Mouse (Mus musculus) thymus, postnatal 4 days (tissue): ENCODE data around the gene Ist1.

Experiments
- DNase-seq: peaks from one replicate; pipeline ENCODE4 v3.0.0; 2021

Gene Ist1

GRCm38 (mm10) chr8:109675896-109676643 is 17.0 kb downstream of the Ist1 start:
- no peak for DNase-seq

- no peak for DNase-seq
Measured at GRCm38 (mm10) chr8:109673596-109673995, 19.5 kb downstream of the Ist1 start.

GRCm38 (mm10) chr8:109672656-109673055 is 20.4 kb downstream of the Ist1 start:
- no peak for DNase-seq

- no peak for DNase-seq
Measured at GRCm38 (mm10) chr8:109666616-109667015, 26.4 kb downstream of the Ist1 start.

GRCm38 (mm10) chr8:109662328-109662727 is 30.7 kb downstream of the Ist1 start:
- no peak for DNase-seq

GRCm38 (mm10) chr8:109656860-109657259 is 36.2 kb downstream of the Ist1 start:
- DNase-seq, result no peak

- DNase-seq, result no peak
Measured at GRCm38 (mm10) chr8:109650801-109651200, 42.3 kb downstream of the Ist1 start.

GRCm38 (mm10) chr8:109648469-109648868 is 44.6 kb downstream of the Ist1 start:
- DNase-seq, result no peak

GRCm38 (mm10) chr8:109647331-109647730 is 45.7 kb downstream of the Ist1 start:
- no peak for DNase-seq

- DNase-seq, result no peak
Measured at GRCm38 (mm10) chr8:109641236-109641635, 51.8 kb downstream of the Ist1 start.

GRCm38 (mm10) chr8:109640410-109640809 is 52.6 kb downstream of the Ist1 start:
- DNase-seq, result no peak

GRCm38 (mm10) chr8:109638851-109639250 is 54.2 kb downstream of the Ist1 start:
- no peak for DNase-seq

GRCm38 (mm10) chr8:109635146-109635545 is 57.9 kb downstream of the Ist1 start:
- DNase-seq, result no peak

GRCm38 (mm10) chr8:109632498-109632897 is 60.6 kb downstream of the Ist1 start:
- no peak for DNase-seq

GRCm38 (mm10) chr8:109628638-109629037 is 64.4 kb downstream of the Ist1 start:
- DNase-seq, result no peak
